Mouse (Mus musculus) retina, adult 2 months (tissue): ENCODE data around the gene Cryab.

Experiments used
- DNase-seq: peaks from one replicate; pipeline ENCODE4 v3.0.0-alpha.2; 2012; ENCODE audit warnings: low read depth, low spot score

Gene Cryab

GRCm38 (mm10) chr9:50742744-50743143 lies 8.4 kb upstream of the Cryab start:
- no peak for DNase-seq

- no peak for DNase-seq
These were observed 5.3 kb upstream of the Cryab start for GRCm38 (mm10) chr9:50745806-50746205.

GRCm38 (mm10) chr9:50746214-50746677 lies 4.9 kb upstream of the Cryab start, which contains the start of gene 2310030G06Rik:
Gene 2310030G06Rik, minus strand, starts transcription at chr9:50746536.
- DNase-seq = no peak

- DNase-seq = no peak
These were observed 419 bp upstream of the Cryab start for GRCm38 (mm10) chr9:50750706-50751105.

- no peak for DNase-seq
These were observed 1.0 kb downstream of the Cryab start, which contains the start of gene Hspb2 for GRCm38 (mm10) chr9:50752054-50752602. Gene Hspb2, minus strand, starts transcription at chr9:50752354.

GRCm38 (mm10) chr9:50752784-50753615 lies 1.9 kb downstream of the Cryab start:
- DNase-seq = no peak

GRCm38 (mm10) chr9:50753947-50754346 lies 2.8 kb downstream of the Cryab start:
- no peak for DNase-seq

GRCm38 (mm10) chr9:50756711-50757110 lies 5.6 kb downstream of the Cryab start:
- no peak for DNase-seq

- no peak for DNase-seq
These were observed 10.6 kb downstream of the Cryab start for GRCm38 (mm10) chr9:50761520-50762243.

GRCm38 (mm10) chr9:50763331-50763730 lies 12.2 kb downstream of the Cryab start:
- no peak for DNase-seq

- no peak for DNase-seq
These were observed 16.5 kb downstream of the Cryab start for GRCm38 (mm10) chr9:50767531-50768106.

- peak; percentile 100 for DNase-seq
These were observed 17.2 kb downstream of the Cryab start, which contains the start of gene Fdxacb1 for GRCm38 (mm10) chr9:50768107-50769002. Gene Fdxacb1, plus strand, starts transcription at chr9:50768236.

- no peak for DNase-seq
These were observed 18.9 kb downstream of the Cryab start for GRCm38 (mm10) chr9:50770011-50770410.

GRCm38 (mm10) chr9:50774026-50774462 lies 22.9 kb downstream of the Cryab start:
- no peak for DNase-seq

GRCm38 (mm10) chr9:50774991-50775612 lies 24.0 kb downstream of the Cryab start, which contains the start of the genes Alg9 and 1110032A03Rik:
Gene Alg9, plus strand, starts transcription at chr9:50775019.
Gene 1110032A03Rik, minus strand, starts transcription at chr9:50775520.
- DNase-seq = peak; percentile 67

- DNase-seq = no peak
These were observed 24.6 kb downstream of the Cryab start for GRCm38 (mm10) chr9:50775662-50776126.

GRCm38 (mm10) chr9:50776162-50776760 lies 25.1 kb downstream of the Cryab start:
- DNase-seq = no peak

- no peak for DNase-seq
These were observed 31.0 kb downstream of the Cryab start for GRCm38 (mm10) chr9:50782155-50782554.

GRCm38 (mm10) chr9:50795266-50795665 lies 44.1 kb downstream of the Cryab start:
- no peak for DNase-seq
